Mouse (Mus musculus) liver, embryonic 12.5 days (tissue): ENCODE measurements around the gene Haspin. TPM values are rescaled to one million over a fixed set of nuclear protein-coding genes. Genes with fewer than 3 reads are reported as not detected.

Experiments used
- ATAC-seq: fragments of 200-750 bp; cut with Nextera tagmentation; 2 replicates; pipeline ENCODE4 v1.8.0; 2017; ENCODE audit warnings: moderate number of reproducible peaks, mild to moderate bottlenecking, moderate library complexity
- H3K27ac ChIP-seq: fragments of 300-500 bp; sonication (generic); 2 replicates; pipeline ENCODE4 v1.5.1; 2016; ENCODE audit warnings: mild to moderate bottlenecking
- H3K27me3 ChIP-seq: fragments of 300-500 bp; sonication (generic); replicated peaks from 2 replicates; pipeline ENCODE4 v1.6.1; 2016; ENCODE audit warnings: mild to moderate bottlenecking, moderate library complexity
- H3K36me3 ChIP-seq: fragments of 300-500 bp; sonication (generic); 2 replicates; pipeline ENCODE4 v1.6.1; 2016; ENCODE audit warnings: mild to moderate bottlenecking, moderate library complexity
- H3K4me1 ChIP-seq: fragments of 300-500 bp; sonication (generic); 2 replicates; pipeline ENCODE4 v1.6.1; 2016
- H3K4me2 ChIP-seq: fragments of 300-500 bp; sonication (generic); 2 replicates; pipeline ENCODE4 v1.6.1; 2016; ENCODE audit warnings: mild to moderate bottlenecking, moderate library complexity
- H3K4me3 ChIP-seq: fragments of 300-500 bp; sonication (generic); 2 replicates; pipeline ENCODE4 v1.5.1; 2016; ENCODE audit warnings: mild to moderate bottlenecking, moderate library complexity
- H3K9ac ChIP-seq: fragments of 300-500 bp; sonication (generic); 2 replicates; pipeline ENCODE4 v1.6.1; 2016; ENCODE audit warnings: mild to moderate bottlenecking, moderate library complexity
- H3K9me3 ChIP-seq: fragments of 300-500 bp; sonication (generic); replicated peaks from 2 replicates; pipeline ENCODE4 v1.6.1; 2016; ENCODE audit warnings: mild to moderate bottlenecking, moderate library complexity
- WGBS: fragments of 180-500 bp; shearing (Covaris S2); methylation state at CpG from one replicate; pipeline ENCODE4 v1.1.7; 2016; ENCODE audit not compliant: insufficient replicate concordance; 5-methylcytosine and 5-hydroxymethylcytosine counted together
- polyA plus RNA-seq: library from polyadenylated mRNA; unstranded; fragments of >200 nt; fragmentation: Nextera tagmentation; extraction: Ambion mirVana; gene quantifications from 2 replicates; pipeline ENCODE4 v1.2.1, GENCODE M21; 2016

The Haspin gene
- 18.4 and 18.5 TPM in 2 replicates for polyA plus RNA-seq

DNA sequence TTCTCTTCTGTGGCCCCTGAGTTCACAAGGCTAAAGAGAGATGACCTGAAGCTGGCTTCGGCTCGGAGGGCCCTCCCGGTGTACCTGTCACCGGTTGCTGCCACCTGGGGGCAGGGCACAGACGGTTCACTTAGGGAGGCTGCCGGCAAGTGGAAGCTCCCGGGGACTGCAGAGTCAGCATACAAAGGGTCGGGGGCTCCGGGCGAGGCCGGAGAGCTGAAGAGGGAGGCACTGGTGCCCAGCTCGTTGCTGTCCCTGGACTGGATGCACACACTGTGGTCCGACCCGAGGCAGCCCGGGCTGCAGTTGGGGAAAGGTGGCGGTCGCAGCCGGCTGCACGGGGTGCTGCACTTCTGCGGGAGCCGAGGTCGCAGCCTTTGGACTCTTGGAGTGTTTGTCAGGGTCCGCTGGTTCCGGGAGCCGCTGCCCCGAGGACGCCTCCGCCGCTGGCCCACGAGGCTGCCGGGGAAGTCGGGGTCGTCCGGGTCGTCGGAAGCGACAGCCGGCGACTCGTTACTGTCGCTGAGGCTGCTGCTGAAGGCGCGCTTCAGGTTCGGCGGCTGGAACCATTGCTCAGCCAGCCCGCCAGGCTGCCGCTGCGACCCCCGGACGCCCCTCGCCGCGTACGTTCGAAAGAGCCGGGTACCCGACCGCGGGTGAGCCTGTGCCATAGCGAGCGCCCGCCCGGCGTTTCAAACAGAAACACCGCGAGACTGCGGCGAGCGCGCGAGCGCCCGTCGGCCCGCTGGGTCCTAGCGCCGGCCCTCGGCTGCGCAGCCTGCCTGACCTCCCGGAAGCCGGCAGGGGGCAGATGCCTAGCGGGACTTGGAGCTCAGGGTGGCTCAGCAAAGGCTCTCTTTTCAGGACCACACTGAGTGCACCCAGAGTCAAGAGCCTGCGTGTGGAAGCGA is at the start of gene Haspin:
Gene Haspin (minus strand): TSS at position 704 of the 911 bp plus-strand sequence.
- H3K27me3 ChIP-seq = no peaks in the 10 kb centered on the region; the same call in 1 of the 2 replicates
- H3K9ac ChIP-seq = peak within 1 kb of the TSS; percentile 97
- peak; percentile 88 for ATAC-seq
- peak within 1 kb of the TSS; percentile 98 for H3K4me3 ChIP-seq
- H3K4me2 ChIP-seq = peak within 1 kb of the TSS; percentile 85
- no peaks in the 10 kb centered on the region for H3K9me3 ChIP-seq
- H3K27ac ChIP-seq = peak within 1 kb of the TSS; percentile 77
- peaks cover 33% of the 10 kb centered on the region for H3K36me3 ChIP-seq
- under 1% methylated on average over 84 of the region's 84 CpGs for WGBS
- peaks cover 50% of the 10 kb centered on the region for H3K4me1 ChIP-seq

- Histone ChIP-seq H3K27ac (no peak overlapping the region), H3K27me3 (no peaks in the 10 kb centered on the region), H3K9me3 (no peaks in the 10 kb centered on the region), H3K9ac (no peak overlapping the region), H3K36me3 (peaks cover 44% of the 10 kb centered on the region), H3K4me1 (no peaks in the 10 kb centered on the region), H3K4me2 (no peak overlapping the region), H3K4me3 (no peak overlapping the region)
- no peak for ATAC-seq
- WGBS = 74% methylated on average over 6 of the region's 6 CpGs
Observed at GRCm38 (mm10) chr11:73187231-73187630, 49.1 kb upstream of the Haspin start.

- no peak for ATAC-seq
- WGBS = 66% methylated on average over 10 of the region's 10 CpGs
Observed at GRCm38 (mm10) chr11:73185872-73186615, 48.0 kb upstream of the Haspin start.

GRCm38 (mm10) chr11:73177895-73178294 is 39.8 kb upstream of the Haspin start:
- ATAC-seq = no peak
- H3K27ac ChIP-seq = peak overlapping the region; percentile 82; the same call in 1 of the 2 replicates
- H3K36me3 ChIP-seq = peaks cover 35% of the 10 kb centered on the region
- no peaks in the 10 kb centered on the region for H3K9me3 ChIP-seq
- H3K4me1 ChIP-seq = peaks cover 33% of the 10 kb centered on the region
- H3K27me3 ChIP-seq = no peaks in the 10 kb centered on the region
- peak overlapping the region; percentile 77 for H3K9ac ChIP-seq
- peak overlapping the region; percentile 94 for H3K4me3 ChIP-seq
- peak overlapping the region; percentile 94 for H3K4me2 ChIP-seq
- 28% methylated on average over 2 of the region's 2 CpGs for WGBS

More at GRCm38 (mm10) chr11:73185872-73186615, 48.0 kb upstream of the Haspin start:
- Histone ChIP-seq H3K4me3 (no peak overlapping the region), H3K4me1 (no peaks in the 10 kb centered on the region), H3K36me3 (peaks cover 39% of the 10 kb centered on the region), H3K27me3 (no peaks in the 10 kb centered on the region), H3K27ac (no peak overlapping the region), H3K9ac (no peak overlapping the region), H3K9me3 (no peaks in the 10 kb centered on the region), H3K4me2 (no peak overlapping the region)

- 0% methylated on average over 24 of the region's 28 CpGs for WGBS
- no peaks in the 10 kb centered on the region for H3K9me3 ChIP-seq
- peak overlapping the region; percentile 77 for H3K9ac ChIP-seq
- peak; percentile 45; the same call in 1 of the 2 replicates for ATAC-seq
- H3K4me3 ChIP-seq = peak overlapping the region; percentile 94
- H3K36me3 ChIP-seq = peaks cover 36% of the 10 kb centered on the region
- peaks cover 37% of the 10 kb centered on the region for H3K4me1 ChIP-seq
- no peaks in the 10 kb centered on the region for H3K27me3 ChIP-seq
- H3K27ac ChIP-seq = peak overlapping the region; percentile 82
- peak overlapping the region; percentile 94 for H3K4me2 ChIP-seq
Observed at GRCm38 (mm10) chr11:73177509-73177875, 39.4 kb upstream of the Haspin start.

DNA sequence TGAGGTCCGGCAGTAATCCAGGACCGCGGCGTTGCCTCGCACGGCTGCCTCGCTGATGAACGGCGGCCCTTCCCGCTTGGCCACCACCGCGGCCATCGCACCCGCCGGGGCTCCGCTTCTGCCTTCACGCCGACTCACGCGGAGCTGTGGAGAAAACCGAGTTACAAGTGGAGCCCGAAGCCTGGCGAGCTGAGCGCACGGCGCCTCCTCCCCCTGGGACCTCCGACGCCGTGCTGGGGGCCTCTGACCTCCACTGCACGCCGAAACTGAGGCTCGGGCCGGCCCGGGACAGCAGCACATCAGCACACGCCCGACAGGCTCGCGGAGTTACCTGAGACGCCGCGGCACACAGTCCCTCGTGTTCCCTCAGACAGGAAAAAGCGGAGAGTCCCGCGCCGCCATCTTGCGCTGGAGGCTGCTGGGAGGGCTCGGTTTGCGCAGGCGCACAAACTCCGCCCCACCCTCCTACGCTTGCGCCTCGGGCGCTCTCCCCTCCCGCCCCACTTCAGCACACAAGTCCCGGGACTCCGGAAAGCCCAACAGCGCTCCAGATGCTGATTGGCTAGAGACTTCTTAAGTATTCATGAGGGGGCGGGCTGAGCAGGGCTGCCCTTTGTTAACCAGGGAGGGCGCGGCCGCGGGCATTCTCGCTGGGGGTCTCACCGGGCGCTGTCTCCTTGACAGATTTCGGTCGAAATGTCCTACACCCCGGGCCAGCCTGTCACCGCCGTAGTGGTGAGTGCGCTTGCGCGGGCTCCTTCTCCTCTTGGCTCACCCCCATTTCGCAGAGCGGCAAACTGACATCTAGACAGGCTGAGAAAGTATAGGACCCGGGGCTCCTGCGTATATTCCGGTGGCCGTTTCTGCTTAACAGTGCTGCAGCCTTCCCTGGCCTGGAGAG is 38.8 kb upstream of the Haspin start, which contains the start of the genes Emc6 and Tax1bp3:
Gene Emc6 (minus strand): TSS at position 430 of the 901 bp plus-strand sequence.
Gene Tax1bp3 (plus strand): TSS at position 476 of the 901 bp plus-strand sequence.
- Histone ChIP-seq H3K36me3 (peaks cover 38% of the 10 kb centered on the region), H3K4me3 (peak within 1 kb of the TSS; percentile 94), H3K9me3 (no peaks in the 10 kb centered on the region), H3K27me3 (no peaks in the 10 kb centered on the region), H3K4me2 (peak within 1 kb of the TSS; percentile 94), H3K27ac (peak within 1 kb of the TSS; percentile 83), H3K9ac (peak within 1 kb of the TSS; percentile 94), H3K4me1 (peaks cover 43% of the 10 kb centered on the region)
- WGBS = under 1% methylated on average over 81 of the region's 81 CpGs
- ATAC-seq = peak; percentile 98

- H3K36me3 ChIP-seq = peaks cover 44% of the 10 kb centered on the region
- H3K27ac ChIP-seq = peak overlapping the region; percentile 83
- H3K4me2 ChIP-seq = peak overlapping the region; percentile 94
- H3K9ac ChIP-seq = peak overlapping the region; percentile 94
- peaks cover 50% of the 10 kb centered on the region for H3K4me1 ChIP-seq
- no peak for ATAC-seq
- H3K9me3 ChIP-seq = no peaks in the 10 kb centered on the region
- H3K4me3 ChIP-seq = peak overlapping the region; percentile 94
- WGBS = under 1% methylated on average over 15 of the region's 15 CpGs
- H3K27me3 ChIP-seq = no peaks in the 10 kb centered on the region
Observed at GRCm38 (mm10) chr11:73176186-73176585, 38.1 kb upstream of the Haspin start.

DNA sequence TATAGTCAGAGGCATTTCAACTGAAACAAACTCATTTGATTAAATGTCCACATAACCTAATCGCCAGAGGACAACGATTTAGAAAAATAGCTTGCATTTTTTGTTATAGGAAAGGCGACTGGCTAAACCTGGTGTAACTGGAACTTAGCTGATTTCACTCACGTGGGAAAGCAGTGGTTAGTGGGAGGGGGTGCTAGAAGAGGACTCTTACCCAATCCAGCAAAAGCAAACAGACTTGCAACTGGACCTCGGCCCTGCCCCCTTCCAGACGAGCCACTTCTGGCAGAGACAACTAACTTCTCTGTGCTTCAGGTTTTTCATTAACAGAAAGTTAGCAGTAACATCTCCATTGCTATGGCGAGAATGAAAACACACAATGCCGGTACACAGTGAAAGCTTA is 37.5 kb upstream of the Haspin start:
- H3K4me1 ChIP-seq = peaks cover 51% of the 10 kb centered on the region
- H3K9ac ChIP-seq = peak overlapping the region; percentile 94
- 34% methylated on average over 8 of the region's 8 CpGs for WGBS
- peaks cover 48% of the 10 kb centered on the region for H3K36me3 ChIP-seq
- H3K4me3 ChIP-seq = peak overlapping the region; percentile 94
- peak overlapping the region; percentile 94 for H3K4me2 ChIP-seq
- peak overlapping the region; percentile 83; the same call in 1 of the 2 replicates for H3K27ac ChIP-seq
- no peaks in the 10 kb centered on the region for H3K27me3 ChIP-seq
- no peaks in the 10 kb centered on the region for H3K9me3 ChIP-seq
- ATAC-seq = no peak

GRCm38 (mm10) chr11:73172186-73172585 is 34.1 kb upstream of the Haspin start:
- no peaks in the 10 kb centered on the region for H3K27me3 ChIP-seq
- H3K4me1 ChIP-seq = peaks cover 38% of the 10 kb centered on the region
- peaks cover 54% of the 10 kb centered on the region for H3K36me3 ChIP-seq
- no peak overlapping the region for H3K27ac ChIP-seq
- no peaks in the 10 kb centered on the region for H3K9me3 ChIP-seq
- 61% methylated on average over 5 of the region's 5 CpGs for WGBS
- ATAC-seq = no peak
- no peak overlapping the region for H3K4me3 ChIP-seq
- no peak overlapping the region for H3K4me2 ChIP-seq
- H3K9ac ChIP-seq = no peak overlapping the region

GRCm38 (mm10) chr11:73169231-73169630 is 31.1 kb upstream of the Haspin start:
- no peaks in the 10 kb centered on the region for H3K9me3 ChIP-seq
- 32% methylated on average over 4 of the region's 4 CpGs for WGBS
- no peak overlapping the region for H3K9ac ChIP-seq
- H3K4me2 ChIP-seq = no peak overlapping the region
- H3K36me3 ChIP-seq = peaks cover 46% of the 10 kb centered on the region
- H3K27me3 ChIP-seq = no peaks in the 10 kb centered on the region
- H3K4me3 ChIP-seq = no peak overlapping the region
- ATAC-seq = peak; percentile 40
- H3K27ac ChIP-seq = no peak overlapping the region
- H3K4me1 ChIP-seq = peaks cover 38% of the 10 kb centered on the region

- H3K27ac ChIP-seq = no peak overlapping the region
- H3K36me3 ChIP-seq = peaks cover 39% of the 10 kb centered on the region
- peaks cover 37% of the 10 kb centered on the region for H3K4me1 ChIP-seq
- ATAC-seq = no peak
- H3K4me3 ChIP-seq = no peak overlapping the region
- 75% methylated on average over 6 of the region's 6 CpGs for WGBS
- H3K4me2 ChIP-seq = no peak overlapping the region
- no peaks in the 10 kb centered on the region for H3K9me3 ChIP-seq
- H3K9ac ChIP-seq = no peak overlapping the region
- no peaks in the 10 kb centered on the region for H3K27me3 ChIP-seq
Observed at GRCm38 (mm10) chr11:73168576-73168975, 30.5 kb upstream of the Haspin start.
